Mouse (Mus musculus): Measurements from ENCODE around the gene Shank2.

DNA sequence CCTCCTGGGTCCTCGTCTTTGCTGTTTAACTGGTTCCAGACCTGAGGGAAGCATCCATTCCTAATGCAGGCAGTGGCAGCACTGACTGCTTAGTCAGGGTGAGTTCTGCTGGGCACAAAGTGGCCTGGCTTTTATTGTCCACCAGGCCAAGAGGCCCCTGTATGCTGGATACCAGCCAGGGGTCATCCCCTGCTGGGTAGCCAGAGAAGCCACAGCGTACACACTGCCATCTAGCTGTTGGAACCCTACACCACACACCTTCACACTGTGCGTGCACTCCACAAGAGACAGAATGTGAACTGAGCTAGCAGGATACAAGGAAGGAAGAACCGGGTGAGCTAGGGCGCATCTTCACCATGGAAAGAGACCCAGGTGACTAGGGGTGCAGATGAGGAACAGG lies 233.1 kb downstream of the Shank2 start:
- TF ChIP-seq CTCF (IDR thresholded peaks at IDR 0.05; ENCODE audit: extremely low read depth, insufficient read length, insufficient replicate concordance, low read depth, low read length) (no peak), POLR2A (IDR thresholded peaks at IDR 0.05; ENCODE audit: low read depth, low read length) (no peak)

Data from small intestine, adult 2 months (tissue).